Mouse (Mus musculus): ENCODE measurements at regions not wholly inside any gene's neighbourhood (a gene's known extent, or its start where the extent isn't known, plus 50 kb on each side); places are given as distances from the start of the nearest gene placed in this dataset.

GRCm38 (mm10) chr16:28038954-28039353, 650.3 kb downstream of the Ccdc50 start:
- no peaks in the 10 kb centered on the region for H3K9me3 ChIP-seq
- 43% methylated on average over 2 of the region's 2 CpGs for WGBS
- H3K4me3 ChIP-seq: no peak overlapping the region
- no peaks in the 10 kb centered on the region for H3K36me3 ChIP-seq (replicated peaks)
- no peaks in the 10 kb centered on the region for H3K27me3 ChIP-seq (ENCODE audit: poor library complexity, severe bottlenecking)
- DNase-seq (ENCODE audit: extremely low spot score, low spot score): no peak
- H3K4me1 ChIP-seq: 0 out of 2 replicates have a peak, but pooled peaks cover 4% of the 10 kb centered on the region
- H3K27ac ChIP-seq: no peak overlapping the region

GRCm38 (mm10) chr16:28043046-28043445, 654.4 kb downstream of the Ccdc50 start:
- no peaks in the 10 kb centered on the region for H3K27me3 ChIP-seq (ENCODE audit: poor library complexity, severe bottlenecking)
- DNase-seq (ENCODE audit: extremely low spot score, low spot score): no peak
- WGBS: 53% methylated on average over 2 of the region's 2 CpGs
- H3K4me3 ChIP-seq: no peak overlapping the region
- H3K36me3 ChIP-seq (replicated peaks): no peaks in the 10 kb centered on the region
- H3K9me3 ChIP-seq: no peaks in the 10 kb centered on the region
- 0 out of 2 replicates have a peak, but pooled peaks cover 4% of the 10 kb centered on the region for H3K4me1 ChIP-seq
- H3K27ac ChIP-seq: no peak overlapping the region

GRCm38 (mm10) chr16:28064785-28065301, 676.2 kb downstream of the Ccdc50 start:
- H3K4me3 ChIP-seq: no peak overlapping the region
- WGBS: 82% methylated on average over 5 of the region's 5 CpGs
- no peaks in the 10 kb centered on the region for H3K27me3 ChIP-seq (ENCODE audit: poor library complexity, severe bottlenecking)

GRCm38 (mm10) chr16:28082891-28083649, 669.8 kb downstream of the Fgf12 start:
- H3K27ac ChIP-seq: no peak overlapping the region
- DNase-seq (ENCODE audit: extremely low spot score, low spot score): no peak
- WGBS: 61% methylated on average over 7 of the region's 7 CpGs
- no peaks in the 10 kb centered on the region for H3K27me3 ChIP-seq (ENCODE audit: poor library complexity, severe bottlenecking)
- H3K36me3 ChIP-seq (replicated peaks): no peaks in the 10 kb centered on the region
- H3K9me3 ChIP-seq: no peaks in the 10 kb centered on the region
- H3K4me1 ChIP-seq: peaks cover 11% of the 10 kb centered on the region
- H3K4me3 ChIP-seq: no peak overlapping the region

More at GRCm38 (mm10) chr16:28064785-28065301, 676.2 kb downstream of the Ccdc50 start:
- Histone ChIP-seq H3K27ac (no peak overlapping the region), H3K36me3 (replicated peaks) (no peaks in the 10 kb centered on the region), H3K9me3 (no peaks in the 10 kb centered on the region), H3K4me1 (no peaks in the 10 kb centered on the region)
- DNase-seq (ENCODE audit: extremely low spot score, low spot score): no peak

- 51% methylated on average over 6 of the region's 6 CpGs for WGBS
- Histone ChIP-seq H3K4me3 (no peak overlapping the region), H3K36me3 (replicated peaks) (no peaks in the 10 kb centered on the region), H3K27ac (no peak overlapping the region), H3K9me3 (no peaks in the 10 kb centered on the region), H3K27me3 (ENCODE audit: poor library complexity, severe bottlenecking) (no peaks in the 10 kb centered on the region), H3K4me1 (peaks cover 6% of the 10 kb centered on the region; the same call in 1 of the 2 replicates)
- no peak for DNase-seq (ENCODE audit: extremely low spot score, low spot score)
These were observed 663.3 kb downstream of the Fgf12 start for GRCm38 (mm10) chr16:28089489-28090134.

GRCm38 (mm10) chr16:28104255-28105076, 648.4 kb downstream of the Fgf12 start:
- H3K36me3 ChIP-seq (replicated peaks): no peaks in the 10 kb centered on the region
- 65% methylated on average over 9 of the region's 9 CpGs for WGBS
- H3K4me3 ChIP-seq: no peak overlapping the region
- peaks cover 23% of the 10 kb centered on the region for H3K4me1 ChIP-seq
- DNase-seq (ENCODE audit: extremely low spot score, low spot score): no peak
- no peaks in the 10 kb centered on the region for H3K9me3 ChIP-seq
- 0 out of 2 replicates have a peak overlapping the region, but pooled peaks have one; percentile 51 for H3K27ac ChIP-seq
- H3K27me3 ChIP-seq (ENCODE audit: poor library complexity, severe bottlenecking): no peaks in the 10 kb centered on the region

GRCm38 (mm10) chr16:28105085-28105484, 647.8 kb downstream of the Fgf12 start:
- Histone ChIP-seq H3K27me3 (ENCODE audit: poor library complexity, severe bottlenecking) (no peaks in the 10 kb centered on the region), H3K36me3 (replicated peaks) (no peaks in the 10 kb centered on the region), H3K9me3 (no peaks in the 10 kb centered on the region), H3K4me1 (peaks cover 28% of the 10 kb centered on the region), H3K27ac (peak overlapping the region; percentile 51), H3K4me3 (no peak overlapping the region)
- WGBS: 82% methylated on average over 7 of the region's 7 CpGs
- DNase-seq (ENCODE audit: extremely low spot score, low spot score): no peak

GRCm38 (mm10) chr16:28105866-28106265, 647.0 kb downstream of the Fgf12 start:
- 48% methylated on average over 7 of the region's 7 CpGs for WGBS

GRCm38 (mm10) chr16:28109771-28110170, 643.1 kb downstream of the Fgf12 start:
- no peak overlapping the region for H3K27ac ChIP-seq
- H3K4me3 ChIP-seq: no peak overlapping the region
- H3K4me1 ChIP-seq: peaks cover 30% of the 10 kb centered on the region
- H3K36me3 ChIP-seq (replicated peaks): no peaks in the 10 kb centered on the region
- no peak for DNase-seq (ENCODE audit: extremely low spot score, low spot score)
- H3K27me3 ChIP-seq (ENCODE audit: poor library complexity, severe bottlenecking): no peaks in the 10 kb centered on the region
- no peaks in the 10 kb centered on the region for H3K9me3 ChIP-seq
- whole genome bisulfite sequencing: 77% methylated on average over 1 of the region's 1 CpGs

More at GRCm38 (mm10) chr16:28105866-28106265, 647.0 kb downstream of the Fgf12 start:
- Histone ChIP-seq H3K36me3 (replicated peaks) (no peaks in the 10 kb centered on the region), H3K4me3 (no peak overlapping the region), H3K9me3 (no peaks in the 10 kb centered on the region), H3K4me1 (peaks cover 34% of the 10 kb centered on the region), H3K27ac (peak overlapping the region; percentile 33; the same call in 1 of the 2 replicates), H3K27me3 (ENCODE audit: poor library complexity, severe bottlenecking) (no peaks in the 10 kb centered on the region)
- DNase-seq (ENCODE audit: extremely low spot score, low spot score): no peak

Measured in forebrain, embryonic 10.5 days (tissue).